Mouse (Mus musculus): ENCODE measurements around the gene Specc1. TPM values are rescaled to one million over a fixed set of nuclear protein-coding genes. Genes with fewer than 3 reads are reported as not detected.

The Specc1 gene
- polyA plus RNA-seq (2014; fragmentation: Illumina TruSeq; extraction: RNeasy Lipid Tissue Mini Kit (QIAGEN cat#74804); ENCODE audit: low read depth, low replicate concordance): 1.5 TPM

GRCm38 (mm10) chr11:61956572-61957295, at the start of gene Specc1:
Specc1 (plus strand) TSS chr11:61956763.

DNA sequence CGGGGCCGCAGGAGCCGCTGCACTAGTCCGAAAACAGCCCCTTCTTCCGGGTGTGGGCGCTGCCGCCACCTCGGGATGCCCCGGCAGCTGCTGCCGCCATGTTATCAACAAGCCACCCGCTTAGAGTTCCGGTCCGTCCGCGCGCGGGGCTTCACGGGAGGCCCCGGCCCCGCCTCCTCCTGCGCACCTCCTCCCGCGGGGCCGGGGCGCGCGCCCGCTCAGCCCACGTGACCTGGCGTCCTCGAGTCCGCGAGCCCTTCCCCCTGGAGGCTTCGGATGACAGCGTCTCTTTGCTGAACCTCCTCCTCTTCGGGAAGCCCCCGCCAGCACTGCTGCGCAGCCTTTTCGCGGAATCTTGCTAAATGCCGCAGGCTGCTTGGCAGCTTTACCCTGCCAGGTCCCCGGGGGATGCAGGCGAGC, 26.5 kb upstream of the Specc1 start, which contains the start of gene Akap10:
Akap10 (minus strand) TSS at position 155 of the 420 bp plus-strand sequence.

GRCm38 (mm10) chr11:62248401-62249244, 292.1 kb downstream of the Specc1 start, which contains the start of gene Adora2b:
Adora2b (plus strand) TSS chr11:62248984.

Other genes with a start within 250 kb of the Specc1 start
- gene Slc5a10, start 235.9 kb upstream of the Specc1 start, polyA plus RNA-seq (2014; fragmentation: Illumina TruSeq; extraction: RNeasy Lipid Tissue Mini Kit (QIAGEN cat#74804); ENCODE audit: low read depth, low replicate concordance): not detected
- 10.8 TPM for gene Prpsap2, start 194.7 kb upstream of the Specc1 start, polyA plus RNA-seq (2014; fragmentation: Illumina TruSeq; extraction: RNeasy Lipid Tissue Mini Kit (QIAGEN cat#74804); ENCODE audit: low read depth, low replicate concordance)
- gene Ulk2, start 101.7 kb upstream of the Specc1 start, polyA plus RNA-seq (2014; fragmentation: Illumina TruSeq; extraction: RNeasy Lipid Tissue Mini Kit (QIAGEN cat#74804); ENCODE audit: low read depth, low replicate concordance): 40.1 TPM
- 12.1 TPM for gene Akap10, start 26.5 kb upstream of the Specc1 start, polyA plus RNA-seq (2014; fragmentation: Illumina TruSeq; extraction: RNeasy Lipid Tissue Mini Kit (QIAGEN cat#74804); ENCODE audit: low read depth, low replicate concordance)